Mouse (Mus musculus): ENCODE measurements around the gene Ggt1. TPM values are rescaled to one million over a fixed set of nuclear protein-coding genes. Genes with fewer than 3 reads are reported as not detected.

The Ggt1 gene
- polyA plus RNA-seq, 1 experiment from 2014 or later = 1.3 TPM

DNA sequence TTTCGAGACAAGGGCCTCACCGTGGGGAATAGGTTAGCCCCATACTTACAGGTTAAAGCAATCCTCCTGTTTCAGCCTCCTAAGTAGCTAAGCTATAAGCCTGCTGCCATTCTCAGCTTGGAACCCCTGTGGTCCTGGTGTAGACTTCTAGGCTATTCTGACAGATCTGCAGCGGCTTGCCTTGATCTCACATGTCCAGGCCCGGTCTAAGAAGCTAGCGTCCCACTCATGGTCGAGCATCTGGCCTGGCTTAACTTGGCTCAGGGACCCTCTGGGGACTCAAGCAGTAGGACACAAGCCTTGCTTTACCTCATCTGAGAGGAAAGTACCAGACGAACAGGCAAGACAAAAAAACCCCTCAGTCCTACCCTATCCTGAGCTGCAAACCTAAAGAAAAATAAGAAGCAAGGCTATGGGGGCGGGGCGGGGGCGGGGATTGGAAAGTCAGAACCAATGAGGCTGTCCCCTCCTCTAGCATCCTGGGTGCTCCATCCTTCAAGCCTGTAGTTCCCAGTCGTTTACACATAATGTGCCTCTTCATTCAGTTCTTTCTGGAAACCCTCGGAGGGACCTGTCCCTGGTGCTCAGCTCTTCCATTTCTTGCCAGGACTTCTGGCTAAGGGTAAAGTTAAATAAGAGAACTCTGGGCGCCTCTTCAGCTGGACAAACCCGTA, 73.8 kb downstream of the Ggt1 start:
- ATAC-seq (ENCODE audit: low FRiP score) = no peak
- H3K4me2 ChIP-seq = no peak overlapping the region
- 73% methylated on average over 14 of the region's 14 CpGs for WGBS
- H3K4me3 ChIP-seq (replicated peaks) = no peak overlapping the region
- no peak overlapping the region for H3K9ac ChIP-seq (replicated peaks)
- no peaks in the 10 kb centered on the region; the same call in 1 of the 2 replicates for H3K4me1 ChIP-seq
- no peaks in the 10 kb centered on the region for H3K27me3 ChIP-seq (replicated peaks)
- H3K9me3 ChIP-seq (replicated peaks) = no peaks in the 10 kb centered on the region
- H3K27ac ChIP-seq (replicated peaks) = no peak overlapping the region
- no peaks in the 10 kb centered on the region for H3K36me3 ChIP-seq

DNA sequence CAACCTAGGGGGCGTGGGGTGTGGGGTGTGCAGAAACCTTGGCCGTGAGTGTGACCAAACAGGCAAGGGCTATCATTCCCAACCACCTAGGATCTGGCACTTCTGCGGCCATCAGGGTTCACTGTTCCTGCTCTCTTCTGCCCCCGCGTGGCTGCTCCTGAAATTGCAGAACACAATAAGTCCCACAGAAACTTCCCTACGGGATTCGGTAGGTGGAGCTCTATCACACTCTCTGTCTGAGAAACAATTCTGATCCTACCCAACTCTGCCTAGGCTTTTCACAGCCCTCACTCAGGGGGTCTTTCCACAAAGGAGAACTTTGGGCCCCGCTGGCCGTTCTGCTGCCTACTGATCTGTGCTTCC, 74.3 kb downstream of the Ggt1 start:
- H3K27me3 ChIP-seq (replicated peaks) = no peaks in the 10 kb centered on the region
- no peaks in the 10 kb centered on the region; the same call in 1 of the 2 replicates for H3K4me1 ChIP-seq
- H3K27ac ChIP-seq (replicated peaks) = no peak overlapping the region
- WGBS = 4% methylated on average over 9 of the region's 9 CpGs
- H3K36me3 ChIP-seq = no peaks in the 10 kb centered on the region
- H3K4me3 ChIP-seq (replicated peaks) = no peak overlapping the region
- no peak overlapping the region for H3K4me2 ChIP-seq
- no peak for ATAC-seq (ENCODE audit: low FRiP score)
- H3K9me3 ChIP-seq (replicated peaks) = no peaks in the 10 kb centered on the region
- H3K9ac ChIP-seq (replicated peaks) = no peak overlapping the region

Other genes starting within 250 kb of the Ggt1 start
- gene Adora2a, start 244.7 kb upstream of the Ggt1 start, polyA plus RNA-seq (2015; fragmentation: Nextera tagmentation; extraction: Ambion mirVana) = 3.3 and 4.6 TPM in 2 replicates
- 0.23 and 0.51 TPM in 2 replicates for gene Upb1, start 160.5 kb upstream of the Ggt1 start, polyA plus RNA-seq (2015; fragmentation: Nextera tagmentation; extraction: Ambion mirVana)
- 136 and 143 TPM in 2 replicates for gene Snrpd3, start 44.1 kb upstream of the Ggt1 start, polyA plus RNA-seq (2015; fragmentation: Nextera tagmentation; extraction: Ambion mirVana)
- 19.1 and 19.9 TPM in 2 replicates for gene Gucd1, start 43.6 kb upstream of the Ggt1 start, polyA plus RNA-seq (2015; fragmentation: Nextera tagmentation; extraction: Ambion mirVana)
- gene Lrrc75b, start 1.3 kb upstream of the Ggt1 start, polyA plus RNA-seq (2015; fragmentation: Nextera tagmentation; extraction: Ambion mirVana) = 33.0 and 36.3 TPM in 2 replicates
- gene Ggt5, start 27.7 kb downstream of the Ggt1 start, polyA plus RNA-seq (2015; fragmentation: Nextera tagmentation; extraction: Ambion mirVana) = 2.2 and 4.8 TPM in 2 replicates
- 16.0 and 16.9 TPM in 2 replicates for gene Susd2, start 82.4 kb downstream of the Ggt1 start, polyA plus RNA-seq (2015; fragmentation: Nextera tagmentation; extraction: Ambion mirVana)
- 32.9 and 35.8 TPM in 2 replicates for gene Cabin1, start 202.7 kb downstream of the Ggt1 start, polyA plus RNA-seq (2015; fragmentation: Nextera tagmentation; extraction: Ambion mirVana)
- 91.4 and 101 TPM in 2 replicates for gene Ddt, start 211.8 kb downstream of the Ggt1 start, polyA plus RNA-seq (2015; fragmentation: Nextera tagmentation; extraction: Ambion mirVana)
- gene Gm20441, start 219.3 kb downstream of the Ggt1 start, polyA plus RNA-seq (2015; fragmentation: Nextera tagmentation; extraction: Ambion mirVana) = 0.29 TPM in 1 of 2 replicates, not detected in the other
- gene Gstt3, start 219.8 kb downstream of the Ggt1 start, polyA plus RNA-seq (2015; fragmentation: Nextera tagmentation; extraction: Ambion mirVana) = 1.3 and 5.3 TPM in 2 replicates
- gene Gstt1, start 237.0 kb downstream of the Ggt1 start, polyA plus RNA-seq (2015; fragmentation: Nextera tagmentation; extraction: Ambion mirVana) = 9.6 and 13.8 TPM in 2 replicates

All from neural tube, embryonic 15.5 days (tissue).